Mouse (Mus musculus) cerebellum, adult 8-10 months (tissue): ENCODE data around the gene Klc1.

Experiments used
- DNase-seq: peaks from one replicate; pipeline ENCODE4 v3.0.0; 2022

Klc1 gene

GRCm38 (mm10) chr12:111774156-111774555 is 15.5 kb downstream of the Klc1 start:
- DNase-seq: no peak

DNA sequence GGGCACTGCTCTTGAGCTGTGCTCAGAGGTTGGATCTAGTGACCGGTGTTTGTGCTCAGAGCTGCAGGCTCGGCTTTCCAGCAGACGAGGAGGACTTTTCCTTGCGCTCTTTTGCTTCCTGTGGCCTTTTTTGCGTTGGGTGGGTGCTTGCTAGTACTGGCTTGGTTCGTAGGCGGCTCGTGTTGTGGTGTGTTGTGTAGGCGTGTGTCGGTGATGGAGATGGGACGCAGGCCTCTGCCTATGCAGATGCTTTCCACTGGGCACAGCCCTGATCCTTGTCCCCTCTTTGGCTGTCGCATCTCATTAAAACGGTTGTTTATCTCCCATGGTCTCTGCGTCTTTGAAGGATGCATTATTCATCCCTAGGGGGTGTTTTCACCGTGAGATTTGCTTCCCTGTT is 16.2 kb downstream of the Klc1 start:
- DNase-seq: no peak

DNA sequence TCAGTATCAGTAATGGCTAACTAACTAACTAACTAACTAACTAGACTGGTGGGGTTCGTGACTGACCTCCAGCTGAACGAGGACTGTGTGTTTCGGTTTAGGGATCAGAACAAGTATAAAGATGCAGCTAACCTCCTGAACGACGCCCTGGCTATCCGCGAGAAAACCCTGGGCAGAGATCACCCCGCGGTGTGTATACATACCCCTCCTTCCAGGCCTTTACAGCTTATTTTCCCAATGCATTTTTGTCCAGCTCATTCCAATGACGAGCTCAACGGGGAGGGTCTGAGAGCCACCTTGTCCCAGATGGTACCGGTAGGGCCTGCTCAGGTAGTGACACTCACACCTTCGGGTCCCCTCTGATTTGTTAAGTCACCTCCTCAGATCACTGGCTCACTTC is 19.3 kb downstream of the Klc1 start:
- DNase-seq: no peak

GRCm38 (mm10) chr12:111779544-111779943 is 20.9 kb downstream of the Klc1 start:
- no peak for DNase-seq

GRCm38 (mm10) chr12:111785174-111785573 is 26.5 kb downstream of the Klc1 start:
- DNase-seq: no peak

DNA sequence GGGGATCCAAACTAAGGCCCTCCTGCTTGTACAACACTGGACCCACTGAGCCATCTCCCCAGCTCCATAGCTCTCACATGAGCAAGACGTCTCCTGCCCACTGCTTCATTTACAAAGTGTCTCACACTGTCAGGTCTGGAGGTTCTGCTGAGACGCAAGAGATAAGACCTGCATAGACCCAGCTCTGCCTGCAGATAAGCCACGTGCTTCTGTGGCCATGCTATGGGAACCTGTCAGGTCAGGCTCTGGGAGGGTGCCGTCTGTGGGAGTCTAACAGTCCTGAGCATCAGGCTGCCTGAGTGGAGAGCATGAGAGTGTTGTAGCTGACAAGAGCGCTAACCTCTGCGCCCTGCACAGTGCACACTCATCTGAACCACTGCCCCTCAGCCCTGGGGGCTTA is 28.4 kb downstream of the Klc1 start:
- no peak for DNase-seq

- no peak for DNase-seq
Observed at GRCm38 (mm10) chr12:111790090-111790489, 31.4 kb downstream of the Klc1 start.

DNA sequence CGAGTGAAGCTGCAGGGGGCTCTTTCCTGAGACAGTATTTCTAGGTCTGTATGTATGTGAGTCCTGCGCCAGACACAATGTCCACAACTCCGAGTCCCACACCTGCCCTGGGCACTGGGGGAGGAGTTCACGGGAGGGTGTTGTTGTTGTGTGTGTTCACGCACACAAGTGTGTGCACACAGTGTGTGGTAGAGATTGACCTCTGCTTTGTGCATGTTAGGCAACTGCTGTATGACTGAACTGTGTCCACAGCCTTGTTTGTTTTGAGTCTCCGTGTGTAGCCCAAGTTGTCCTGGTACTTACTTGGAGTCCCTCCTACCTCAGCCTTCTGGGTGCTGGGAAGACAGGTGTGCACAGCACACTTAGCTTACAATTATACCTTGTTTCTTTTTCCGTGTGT is 32.0 kb downstream of the Klc1 start:
- no peak for DNase-seq

- DNase-seq: no peak
Observed at GRCm38 (mm10) chr12:111791474-111792104, 32.9 kb downstream of the Klc1 start.

GRCm38 (mm10) chr12:111794102-111794501 is 35.5 kb downstream of the Klc1 start:
- DNase-seq: no peak

GRCm38 (mm10) chr12:111794526-111795179 is 36.0 kb downstream of the Klc1 start:
- no peak for DNase-seq

DNA sequence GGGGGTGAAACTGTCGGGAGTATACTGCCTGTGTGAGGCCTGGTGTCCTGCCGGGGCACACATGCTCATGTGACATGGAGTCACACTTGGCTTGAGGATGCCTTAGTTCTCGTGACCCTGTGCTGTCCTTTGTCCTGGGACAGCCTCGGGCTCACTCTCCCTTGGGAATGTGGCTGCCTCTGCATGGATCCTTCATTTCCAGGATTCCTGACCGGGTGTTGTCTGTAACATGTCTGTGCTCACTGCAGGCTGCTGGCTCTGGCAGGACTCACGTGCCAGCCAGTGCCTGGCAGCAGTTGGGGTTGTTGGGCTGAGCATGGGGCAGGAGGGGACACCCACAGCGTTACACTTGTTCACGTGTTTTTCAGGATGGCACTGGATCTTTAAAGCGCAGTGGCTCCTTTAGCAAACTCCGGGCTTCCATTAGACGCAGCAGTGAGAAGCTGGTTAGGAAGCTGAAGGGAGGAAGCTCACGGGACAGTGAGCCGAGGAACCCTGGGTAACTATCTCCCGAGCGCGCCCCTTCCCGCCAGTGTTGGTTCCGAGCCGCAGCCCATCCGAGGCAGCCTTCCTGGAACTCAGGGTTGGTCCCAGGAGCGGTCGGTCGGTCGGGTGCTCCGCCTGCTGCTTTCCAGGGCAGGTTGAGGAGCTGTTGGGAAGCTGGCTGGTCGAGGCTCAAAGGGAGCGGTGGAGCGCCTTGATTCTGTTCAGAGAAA is 36.7 kb downstream of the Klc1 start:
- peak; percentile 46 for DNase-seq

GRCm38 (mm10) chr12:111797251-111797650 is 38.6 kb downstream of the Klc1 start:
- no peak for DNase-seq

DNA sequence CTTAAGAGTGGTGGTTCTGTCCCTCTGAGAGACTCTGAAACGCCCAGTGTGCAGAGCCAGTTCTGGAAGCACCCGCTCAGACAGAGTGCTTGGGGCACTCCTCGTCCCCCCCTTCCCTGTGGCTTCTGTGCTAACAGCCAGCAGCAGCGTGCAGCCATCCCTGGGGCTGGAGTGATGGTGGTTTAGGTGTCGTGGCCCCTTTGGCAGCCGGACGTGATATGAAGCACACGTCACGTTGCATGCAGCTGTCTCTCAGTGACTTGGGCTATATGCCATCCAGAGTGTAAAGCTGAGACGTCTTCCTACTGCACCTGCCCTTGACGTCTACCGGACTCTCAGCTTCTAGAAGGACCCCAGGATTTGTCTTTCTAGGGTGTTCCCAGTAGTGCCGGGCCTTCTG is 39.8 kb downstream of the Klc1 start:
- no peak for DNase-seq

DNA sequence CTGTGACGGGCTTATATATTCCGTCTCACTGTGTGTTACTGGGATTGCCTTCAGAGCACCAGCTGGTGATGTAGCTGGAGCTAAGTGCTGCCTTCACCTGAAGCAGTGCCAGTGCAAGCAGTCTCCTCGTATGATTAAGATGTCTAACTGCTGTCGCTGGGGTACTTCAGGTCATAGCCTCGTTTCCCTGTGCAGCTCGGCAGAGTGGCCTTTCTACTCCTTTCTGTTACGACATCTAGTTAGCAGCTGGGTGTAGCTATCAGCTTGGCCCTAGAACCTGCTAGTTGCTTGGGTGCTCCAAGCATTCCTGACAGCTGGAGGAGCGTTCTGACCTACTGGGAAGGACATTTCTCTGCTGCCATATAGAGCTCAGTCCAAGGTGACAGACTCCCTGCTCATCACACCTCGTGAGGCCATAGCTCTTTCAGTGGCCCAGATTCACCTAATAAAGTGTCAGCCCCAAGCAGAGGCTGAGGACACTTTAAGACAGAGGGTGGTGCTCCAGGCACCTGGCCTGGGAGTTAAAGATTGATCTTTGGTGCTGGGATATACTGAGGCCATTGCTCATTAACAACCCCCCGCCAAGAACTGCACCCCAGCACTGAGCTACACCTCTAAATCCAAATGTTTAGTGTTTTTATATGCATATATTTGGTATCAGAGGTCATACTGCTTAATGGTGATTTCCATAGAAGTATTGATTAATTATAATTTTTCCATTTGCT is 42.0 kb downstream of the Klc1 start:
- DNase-seq: no peak

GRCm38 (mm10) chr12:111803538-111803937 is 44.9 kb downstream of the Klc1 start:
- DNase-seq: no peak

GRCm38 (mm10) chr12:111808775-111809174 is 50.1 kb downstream of the Klc1 start:
- DNase-seq: no peak

DNA sequence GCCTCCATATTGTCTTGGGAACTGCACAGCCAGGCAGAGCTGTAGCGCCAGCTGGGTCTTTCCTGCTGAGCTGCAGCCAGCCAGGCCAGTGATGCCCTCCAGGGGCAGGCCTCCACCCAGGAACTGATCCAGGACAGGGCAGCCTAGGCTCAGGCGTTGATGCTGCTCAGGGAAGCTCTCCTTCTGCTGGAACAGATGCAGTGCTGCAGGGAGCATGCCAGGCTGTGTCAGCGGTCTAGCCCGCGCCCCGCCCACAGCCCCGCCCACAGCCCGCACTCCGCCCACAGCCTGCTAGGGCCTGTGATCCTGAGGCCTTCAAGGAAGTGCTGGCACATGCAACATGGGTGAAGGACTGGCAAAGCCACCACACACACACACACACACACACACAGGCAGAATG is 51.1 kb downstream of the Klc1 start:
- peak; percentile 61 for DNase-seq

GRCm38 (mm10) chr12:111812075-111812474 is 53.4 kb downstream of the Klc1 start:
- no peak for DNase-seq

- DNase-seq: no peak
Observed at GRCm38 (mm10) chr12:111812611-111813010, 54.0 kb downstream of the Klc1 start.

DNA sequence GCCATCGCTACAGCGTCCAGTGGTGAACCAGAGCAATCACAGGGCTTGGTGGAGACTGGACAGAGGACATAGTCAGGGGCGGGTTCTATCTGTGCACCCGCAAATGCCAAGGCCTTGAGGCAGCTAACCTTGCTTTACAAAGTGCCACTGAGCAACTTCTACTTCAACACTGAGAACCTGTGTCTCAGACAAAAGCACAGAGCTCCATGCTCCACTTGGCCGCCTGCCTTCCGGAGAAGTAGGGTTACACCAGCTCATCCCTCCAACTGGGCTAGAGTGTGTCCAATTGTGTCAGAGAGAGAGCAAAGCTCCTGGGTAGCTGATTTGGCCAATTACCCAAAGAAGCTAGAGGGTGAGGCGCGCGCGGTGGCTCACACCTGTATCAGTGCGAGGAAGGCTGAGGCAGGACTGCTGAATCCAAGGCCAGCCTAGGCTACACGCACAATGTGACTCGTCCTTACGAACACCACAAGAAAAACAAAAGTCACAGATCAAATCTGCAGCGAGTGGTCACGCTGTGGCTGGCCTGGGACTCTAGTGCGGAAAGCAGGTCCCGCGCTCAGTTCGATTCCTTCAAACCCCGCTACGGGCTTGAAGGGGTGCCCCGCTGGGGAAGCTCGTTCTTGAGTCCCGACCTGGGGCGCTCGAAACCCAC is 54.6 kb downstream of the Klc1 start:
- DNase-seq: no peak

GRCm38 (mm10) chr12:111813766-111814617 is 55.3 kb downstream of the Klc1 start, which contains the start of the genes Xrcc3 and Zfyve21:
Xrcc3 (minus strand) TSS chr12:111813873.
Zfyve21 (plus strand) TSS chr12:111814170.
- peak; percentile 97 for DNase-seq
